Mouse (Mus musculus) neural tube, embryonic 15.5 days (tissue): ENCODE measurements around the gene Pde1a. TPM values are rescaled to one million over a fixed set of nuclear protein-coding genes. Genes with fewer than 3 reads are reported as not detected.
A peak's percentile ranks its signal among the peaks of the same experiment; 100 is the strongest.

Source experiments
- ATAC-seq: fragments of 200-750 bp; cut with Nextera tagmentation; 2 replicates; pipeline ENCODE4 v1.8.0; 2017; ENCODE audit warnings: mild to moderate bottlenecking, moderate TSS enrichment, moderate library complexity; ENCODE audit not compliant: low FRiP score
- H3K27ac ChIP-seq: fragments of 300-500 bp; sonication (generic); replicated peaks from 2 replicates; pipeline ENCODE4 v1.5.1; 2015; ENCODE audit warnings: mild to moderate bottlenecking, inconsistent platforms
- H3K27me3 ChIP-seq: fragments of 300-500 bp; sonication (generic); replicated peaks from 2 replicates; pipeline ENCODE4 v1.6.1; 2015; ENCODE audit warnings: inconsistent platforms
- H3K36me3 ChIP-seq: fragments of 300-500 bp; sonication (generic); 2 replicates; pipeline ENCODE4 v1.6.1; 2015; ENCODE audit warnings: inconsistent platforms
- H3K4me1 ChIP-seq: fragments of 300-500 bp; sonication (generic); 2 replicates; pipeline ENCODE4 v1.6.1; 2015; ENCODE audit warnings: inconsistent platforms
- H3K4me2 ChIP-seq: fragments of 300-500 bp; sonication (generic); 2 replicates; pipeline ENCODE4 v1.6.1; 2015; ENCODE audit warnings: inconsistent platforms, mild to moderate bottlenecking, moderate library complexity
- H3K4me3 ChIP-seq: fragments of 300-500 bp; sonication (generic); replicated peaks from 2 replicates; pipeline ENCODE4 v1.5.1; 2015; ENCODE audit warnings: mild to moderate bottlenecking, inconsistent platforms
- H3K9ac ChIP-seq: fragments of 300-500 bp; sonication (generic); replicated peaks from 2 replicates; pipeline ENCODE4 v1.6.1; 2015; ENCODE audit warnings: mild to moderate bottlenecking, inconsistent platforms
- H3K9me3 ChIP-seq: fragments of 300-500 bp; sonication (generic); replicated peaks from 2 replicates; pipeline ENCODE4 v1.6.1; 2016; ENCODE audit warnings: inconsistent platforms
- WGBS: fragments of 180-500 bp; shearing (Covaris S2); methylation state at CpG from one replicate; pipeline ENCODE4 v1.1.7; 2015; ENCODE audit warnings: mixed read lengths; 5-methylcytosine and 5-hydroxymethylcytosine counted together
- polyA plus RNA-seq: library from polyadenylated mRNA; unstranded; fragments of >200 nt; fragmentation: Nextera tagmentation; extraction: Ambion mirVana; gene quantifications from 2 replicates; pipeline ENCODE4 v1.2.1, GENCODE M21; 2015

Pde1a gene
- polyA plus RNA-seq, 1 experiment from 2014 or later: 12.0 TPM

DNA sequence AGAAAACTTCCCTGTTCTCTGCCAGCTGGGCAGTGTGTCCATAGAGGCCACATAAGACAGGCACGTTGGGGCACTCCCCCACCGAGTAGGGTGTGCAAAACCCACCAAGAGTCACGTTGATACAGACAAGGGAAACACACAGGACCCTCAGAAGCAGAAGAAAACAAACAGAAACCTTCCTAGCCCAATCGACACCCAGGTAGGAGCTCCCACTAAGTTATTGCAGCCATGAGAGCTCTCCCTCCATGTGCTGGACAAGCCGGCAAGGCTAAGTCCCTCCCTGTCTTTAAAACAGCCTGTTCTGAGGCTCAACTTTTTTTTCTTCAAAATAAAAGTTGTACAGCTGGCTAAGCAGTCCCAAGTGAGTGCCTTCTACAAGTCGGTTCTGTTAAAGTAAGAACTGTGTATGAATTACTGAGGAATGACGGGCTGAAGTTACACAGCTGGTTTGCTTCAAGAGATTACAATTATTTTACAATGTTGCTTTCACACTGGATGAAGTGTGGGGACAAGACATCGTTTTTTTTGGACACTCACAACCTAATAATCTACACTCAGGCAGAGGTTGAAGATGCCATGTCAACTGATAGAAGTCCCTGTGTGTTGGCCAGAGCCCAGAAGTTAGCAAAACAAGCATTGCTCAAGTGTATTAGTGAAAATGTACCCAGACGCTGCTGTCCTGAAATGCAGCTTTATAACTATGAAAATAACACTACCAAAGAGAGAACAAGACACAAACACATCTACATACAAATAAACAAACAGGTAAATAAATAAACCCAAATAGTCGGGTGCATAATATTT lies 90.4 kb downstream of the Pde1a start:
- Histone ChIP-seq H3K4me3 (no peak overlapping the region), H3K27ac (no peak overlapping the region), H3K36me3 (no peaks in the 10 kb centered on the region), H3K4me1 (no peaks in the 10 kb centered on the region), H3K27me3 (no peaks in the 10 kb centered on the region), H3K9ac (no peak overlapping the region), H3K4me2 (0 out of 2 replicates have a peak overlapping the region, but pooled peaks have one; percentile 1), H3K9me3 (no peaks in the 10 kb centered on the region)
- 66% methylated on average over 10 of the region's 10 CpGs for WGBS
- no peak for ATAC-seq

GRCm38 (mm10) chr2:80037971-80038370 lies 91.3 kb downstream of the Pde1a start:
- H3K9me3 ChIP-seq: no peaks in the 10 kb centered on the region

DNA sequence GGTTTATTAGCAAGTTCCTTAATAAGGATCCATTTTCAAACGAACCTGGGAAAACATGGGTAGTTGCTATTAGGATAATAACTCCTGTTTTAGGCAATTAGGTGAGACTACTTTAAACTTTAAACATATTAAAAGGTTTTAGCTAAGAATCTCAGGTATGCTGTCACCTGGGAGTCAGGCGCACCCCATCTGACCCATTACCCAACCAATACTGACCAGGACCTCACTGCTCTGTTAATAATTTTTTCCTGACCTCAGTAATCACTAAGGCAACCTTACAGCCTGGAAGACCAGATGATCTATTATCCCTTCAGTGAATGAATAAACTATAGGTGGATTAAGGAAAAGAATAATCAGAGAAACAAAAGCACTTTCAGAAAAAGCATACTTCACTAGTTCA lies 100.2 kb downstream of the Pde1a start:
- Histone ChIP-seq H3K36me3 (no peaks in the 10 kb centered on the region), H3K4me2 (no peak overlapping the region), H3K4me1 (no peaks in the 10 kb centered on the region), H3K9me3 (no peaks in the 10 kb centered on the region), H3K9ac (no peak overlapping the region), H3K4me3 (no peak overlapping the region), H3K27ac (no peak overlapping the region), H3K27me3 (no peaks in the 10 kb centered on the region)
- ATAC-seq: no peak
- 81% methylated on average over 2 of the region's 2 CpGs for WGBS

More at GRCm38 (mm10) chr2:80037971-80038370, 91.3 kb downstream of the Pde1a start:
- Histone ChIP-seq H3K27ac (no peak overlapping the region), H3K9ac (no peak overlapping the region), H3K27me3 (no peaks in the 10 kb centered on the region), H3K4me2 (no peak overlapping the region), H3K4me1 (no peaks in the 10 kb centered on the region), H3K36me3 (no peaks in the 10 kb centered on the region), H3K4me3 (no peak overlapping the region)
- 55% methylated on average over 5 of the region's 5 CpGs for WGBS
- no peak for ATAC-seq

GRCm38 (mm10) chr2:80026053-80026452 lies 103.2 kb downstream of the Pde1a start:
- no peaks in the 10 kb centered on the region for H3K4me1 ChIP-seq
- WGBS: 86% methylated on average over 1 of the region's 1 CpGs
- H3K4me2 ChIP-seq: no peak overlapping the region
- no peak overlapping the region for H3K27ac ChIP-seq
- H3K4me3 ChIP-seq: no peak overlapping the region
- no peaks in the 10 kb centered on the region for H3K36me3 ChIP-seq
- no peak overlapping the region for H3K9ac ChIP-seq
- no peaks in the 10 kb centered on the region for H3K9me3 ChIP-seq
- no peaks in the 10 kb centered on the region for H3K27me3 ChIP-seq
- no peak for ATAC-seq

DNA sequence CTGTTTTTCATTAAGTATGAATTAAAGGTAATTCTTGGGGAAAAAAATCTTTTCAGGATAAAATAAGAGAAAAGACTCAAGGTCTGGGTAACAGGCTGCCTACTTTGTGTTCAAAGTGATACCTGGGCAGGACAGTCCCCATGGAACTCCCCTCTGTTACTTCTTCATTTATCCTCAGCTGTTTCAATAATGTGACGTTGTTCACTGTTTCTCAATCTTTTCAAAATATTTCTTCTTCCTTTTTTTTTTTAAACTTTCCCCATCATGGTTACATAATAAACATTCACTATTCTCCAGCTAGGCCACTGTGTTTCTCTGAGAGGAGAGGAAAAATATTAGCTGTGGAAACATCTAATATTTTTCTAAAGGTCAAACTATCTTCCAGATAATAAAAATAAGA lies 103.7 kb downstream of the Pde1a start:
- Histone ChIP-seq H3K36me3 (no peaks in the 10 kb centered on the region), H3K27me3 (no peaks in the 10 kb centered on the region), H3K9me3 (no peaks in the 10 kb centered on the region), H3K4me1 (no peaks in the 10 kb centered on the region), H3K4me3 (no peak overlapping the region), H3K27ac (no peak overlapping the region), H3K9ac (no peak overlapping the region), H3K4me2 (no peak overlapping the region)
- no peak for ATAC-seq
- WGBS: 85% methylated on average over 1 of the region's 1 CpGs

- Histone ChIP-seq H3K4me1 (no peaks in the 10 kb centered on the region), H3K9me3 (no peaks in the 10 kb centered on the region), H3K9ac (no peak overlapping the region), H3K27ac (no peak overlapping the region), H3K4me3 (no peak overlapping the region), H3K27me3 (no peaks in the 10 kb centered on the region), H3K36me3 (no peaks in the 10 kb centered on the region), H3K4me2 (no peak overlapping the region)
- no peak for ATAC-seq
- WGBS: 96% methylated on average over 1 of the region's 1 CpGs
Measured at GRCm38 (mm10) chr2:80025038-80025437, 104.2 kb downstream of the Pde1a start.

DNA sequence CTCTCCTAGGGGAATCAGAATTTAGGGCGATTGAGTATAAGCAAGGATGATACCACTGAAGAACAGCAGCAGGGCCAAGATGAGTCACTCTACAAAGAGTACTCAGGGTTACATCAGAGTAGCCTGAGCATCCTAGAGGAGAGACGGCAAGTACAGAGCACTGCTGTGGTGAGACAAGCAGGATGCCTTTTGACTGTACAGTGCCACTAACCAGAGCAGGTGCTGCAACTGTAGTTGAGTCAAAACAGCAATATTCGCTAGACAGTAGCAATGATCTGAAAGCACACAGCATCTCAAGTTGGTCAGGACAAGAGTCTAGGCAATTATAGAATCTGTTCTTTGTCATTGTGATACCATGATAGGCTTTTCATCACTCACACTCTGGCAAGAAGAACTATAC lies 115.1 kb downstream of the Pde1a start:
- Histone ChIP-seq H3K27ac (no peak overlapping the region), H3K4me2 (no peak overlapping the region), H3K27me3 (no peaks in the 10 kb centered on the region), H3K9ac (no peak overlapping the region), H3K36me3 (no peaks in the 10 kb centered on the region), H3K4me1 (no peaks in the 10 kb centered on the region), H3K9me3 (no peaks in the 10 kb centered on the region), H3K4me3 (no peak overlapping the region)
- ATAC-seq: no peak
- WGBS: 94% methylated on average over 3 of the region's 3 CpGs

DNA sequence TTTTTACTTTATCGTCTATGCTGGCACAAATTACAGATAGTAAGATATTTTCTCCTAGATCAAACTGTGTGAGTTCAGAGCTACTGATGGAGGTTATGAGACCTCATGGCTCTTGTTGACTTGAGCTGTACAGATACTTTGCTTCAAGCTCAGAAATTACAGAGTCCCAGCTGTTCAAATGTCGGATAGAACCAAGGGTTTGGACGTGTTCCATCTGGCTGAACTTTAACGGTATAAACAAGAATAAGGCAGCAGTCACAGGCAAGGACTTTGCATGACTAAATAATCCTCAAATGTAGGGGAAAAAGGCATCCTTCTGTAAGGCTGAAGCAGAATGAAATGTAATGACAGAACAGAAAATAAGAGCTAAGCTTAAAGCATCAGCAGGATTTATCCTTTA lies 116.2 kb downstream of the Pde1a start:
- no peaks in the 10 kb centered on the region for H3K27me3 ChIP-seq
- no peak overlapping the region for H3K9ac ChIP-seq
- H3K4me3 ChIP-seq: no peak overlapping the region
- H3K36me3 ChIP-seq: no peaks in the 10 kb centered on the region
- WGBS: 62% methylated on average over 4 of the region's 4 CpGs
- no peaks in the 10 kb centered on the region; the same call in 1 of the 2 replicates for H3K9me3 ChIP-seq
- no peak overlapping the region for H3K4me2 ChIP-seq
- no peaks in the 10 kb centered on the region for H3K4me1 ChIP-seq
- ATAC-seq: no peak
- no peak overlapping the region for H3K27ac ChIP-seq

- no peaks in the 10 kb centered on the region for H3K36me3 ChIP-seq
- H3K27me3 ChIP-seq: no peaks in the 10 kb centered on the region
- ATAC-seq: no peak
- WGBS: 93% methylated on average over 3 of the region's 3 CpGs
- H3K9me3 ChIP-seq: no peaks in the 10 kb centered on the region
- H3K4me3 ChIP-seq: no peak overlapping the region
- H3K4me1 ChIP-seq: no peaks in the 10 kb centered on the region
- H3K9ac ChIP-seq: no peak overlapping the region
- H3K27ac ChIP-seq: no peak overlapping the region
- no peak overlapping the region for H3K4me2 ChIP-seq
Measured at GRCm38 (mm10) chr2:79999168-79999567, 130.1 kb downstream of the Pde1a start.

DNA sequence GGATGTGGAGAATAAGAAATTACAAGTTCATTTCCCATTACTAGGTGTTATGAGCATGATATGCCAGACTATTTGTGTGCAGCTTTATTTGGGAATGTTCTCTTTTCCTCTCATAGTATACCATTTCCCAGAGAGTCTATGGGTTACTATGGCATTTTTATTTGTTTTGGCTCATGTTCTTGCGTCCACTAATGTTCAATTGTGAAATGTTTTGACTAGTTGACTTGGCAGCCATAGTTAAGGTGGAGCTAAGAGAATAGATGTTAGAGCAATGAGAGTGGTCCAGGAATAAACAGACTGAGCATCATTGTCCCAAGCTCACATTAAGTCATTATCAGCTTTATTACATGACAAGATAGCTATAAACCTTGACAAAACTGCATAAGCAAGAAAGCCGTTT lies 130.8 kb downstream of the Pde1a start:
- no peak overlapping the region for H3K4me2 ChIP-seq
- no peaks in the 10 kb centered on the region for H3K9me3 ChIP-seq
- no peaks in the 10 kb centered on the region for H3K27me3 ChIP-seq
- H3K27ac ChIP-seq: no peak overlapping the region
- H3K9ac ChIP-seq: no peak overlapping the region
- no peak for ATAC-seq
- no peaks in the 10 kb centered on the region for H3K36me3 ChIP-seq
- no peak overlapping the region for H3K4me3 ChIP-seq
- WGBS: 78% methylated on average over 2 of the region's 2 CpGs
- no peaks in the 10 kb centered on the region for H3K4me1 ChIP-seq

GRCm38 (mm10) chr2:79991642-79992041 lies 137.6 kb downstream of the Pde1a start:
- no peaks in the 10 kb centered on the region for H3K9me3 ChIP-seq
- H3K4me2 ChIP-seq: no peak overlapping the region
- no peak overlapping the region for H3K9ac ChIP-seq
- no peak for ATAC-seq
- no peak overlapping the region for H3K4me3 ChIP-seq
- no peaks in the 10 kb centered on the region for H3K4me1 ChIP-seq
- H3K27ac ChIP-seq: no peak overlapping the region
- H3K27me3 ChIP-seq: no peaks in the 10 kb centered on the region
- 80% methylated on average over 6 of the region's 6 CpGs for WGBS
- H3K36me3 ChIP-seq: no peaks in the 10 kb centered on the region

DNA sequence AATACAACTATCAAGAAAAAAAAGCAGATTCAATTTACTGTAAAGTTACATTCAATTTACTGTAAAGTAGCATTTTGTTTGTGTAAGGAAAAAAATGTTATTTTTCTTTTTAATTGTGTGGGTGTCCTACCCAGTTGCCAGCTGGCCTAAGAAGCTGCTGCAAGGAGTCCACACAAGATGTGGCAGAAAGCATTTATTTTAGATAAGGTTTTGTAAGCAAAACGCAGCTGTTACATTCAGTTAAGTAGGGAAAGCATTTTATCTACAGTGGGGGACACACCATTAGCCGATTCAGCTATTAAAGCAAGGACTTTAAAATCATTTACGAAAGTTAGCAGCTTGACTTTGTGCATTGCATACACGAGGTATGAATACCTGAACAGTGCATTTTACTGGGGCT lies 145.5 kb downstream of the Pde1a start:
- Histone ChIP-seq H3K9me3 (no peaks in the 10 kb centered on the region), H3K36me3 (no peaks in the 10 kb centered on the region), H3K9ac (no peak overlapping the region), H3K4me1 (0 out of 2 replicates have a peak, but pooled peaks cover 5% of the 10 kb centered on the region), H3K27me3 (no peaks in the 10 kb centered on the region), H3K27ac (0 out of 2 replicates have a peak overlapping the region, but pooled peaks have one; percentile 54), H3K4me2 (no peak overlapping the region), H3K4me3 (no peak overlapping the region)
- peak; percentile 53; the same call in 1 of the 2 replicates for ATAC-seq
- WGBS: 63% methylated on average over 4 of the region's 4 CpGs
